Mouse (Mus musculus) 416B (cell line): Measurements from ENCODE around the gene Scn2b.
A peak's percentile ranks its signal among the peaks of the same experiment; 100 is the strongest.

Experiments used
- DNase-seq: peaks from one replicate; pipeline ENCODE4 v3.0.0; 2011; ENCODE audit warnings: low read depth

Scn2b gene

GRCm38 (mm10) chr9:45117741-45118431 is at the start of gene Scn2b:
Scn2b (plus strand) TSS chr9:45117782.
- no peak for DNase-seq

DNA sequence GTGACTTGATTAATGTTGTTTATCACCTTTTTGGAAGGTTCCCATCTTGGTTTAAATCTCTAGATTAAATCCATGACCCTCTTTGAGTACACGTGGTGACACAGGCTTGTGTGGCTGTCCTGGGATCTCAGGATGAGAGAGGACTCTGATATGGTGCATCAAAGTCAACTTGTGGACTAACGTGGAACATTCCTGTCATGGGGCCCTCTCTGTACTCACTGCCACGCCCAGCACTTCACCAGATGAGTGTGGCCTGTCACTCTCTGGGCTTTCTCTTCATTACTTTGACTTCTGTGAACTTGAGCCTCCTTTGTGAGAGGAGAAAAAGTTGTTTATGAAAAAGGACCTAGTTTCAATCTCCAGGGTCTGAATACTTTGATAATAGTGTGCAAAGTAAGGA is 45.8 kb upstream of the Scn2b start:
- no peak for DNase-seq

DNA sequence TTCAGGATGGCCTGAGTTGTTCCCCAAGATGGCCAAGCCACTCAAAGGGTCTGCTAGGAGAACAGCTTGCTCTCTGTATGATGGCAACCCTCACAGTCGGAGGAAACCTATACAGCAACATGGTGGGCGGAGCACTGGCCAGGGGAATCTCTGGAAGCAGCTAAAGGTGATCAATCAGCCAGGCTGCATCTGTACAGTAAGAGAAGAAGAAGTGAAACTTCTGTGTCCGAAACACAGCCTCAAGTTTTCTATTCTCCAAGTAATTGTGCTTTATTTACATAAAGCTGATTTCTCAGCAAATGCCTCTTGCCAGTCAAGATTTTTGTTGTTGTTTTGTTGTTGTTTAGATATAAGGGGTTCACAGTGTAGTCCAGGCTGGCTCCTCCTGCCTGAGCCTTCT is 39.7 kb upstream of the Scn2b start:
- no peak for DNase-seq

DNA sequence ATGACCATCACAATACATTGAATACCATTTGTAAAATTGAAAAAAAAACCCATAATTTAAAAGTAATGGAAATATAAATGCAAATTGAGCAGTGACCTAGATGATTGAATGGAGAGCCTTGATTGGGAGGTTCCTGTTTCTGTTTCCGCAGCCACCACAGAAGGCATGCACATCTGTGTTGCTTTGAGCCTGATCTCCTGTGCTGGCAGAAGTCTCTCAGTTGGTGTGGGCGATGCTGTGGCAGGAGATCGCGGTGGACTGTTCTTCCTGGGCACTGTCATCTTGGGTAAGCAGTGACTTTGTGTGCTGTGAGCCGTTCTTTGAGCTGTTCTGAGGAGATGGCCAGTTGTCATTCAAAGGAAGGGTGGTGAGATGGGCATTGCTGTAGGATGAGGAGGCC is 38.6 kb upstream of the Scn2b start, which contains the start of gene Jaml:
Gene Jaml, plus strand, starts transcription at position 173 of the 400 bp plus-strand sequence.
- no peak for DNase-seq

GRCm38 (mm10) chr9:45083132-45083531 is 34.5 kb upstream of the Scn2b start:
- no peak for DNase-seq

- no peak for DNase-seq
These were observed 33.0 kb upstream of the Scn2b start for GRCm38 (mm10) chr9:45084556-45084955.

DNA sequence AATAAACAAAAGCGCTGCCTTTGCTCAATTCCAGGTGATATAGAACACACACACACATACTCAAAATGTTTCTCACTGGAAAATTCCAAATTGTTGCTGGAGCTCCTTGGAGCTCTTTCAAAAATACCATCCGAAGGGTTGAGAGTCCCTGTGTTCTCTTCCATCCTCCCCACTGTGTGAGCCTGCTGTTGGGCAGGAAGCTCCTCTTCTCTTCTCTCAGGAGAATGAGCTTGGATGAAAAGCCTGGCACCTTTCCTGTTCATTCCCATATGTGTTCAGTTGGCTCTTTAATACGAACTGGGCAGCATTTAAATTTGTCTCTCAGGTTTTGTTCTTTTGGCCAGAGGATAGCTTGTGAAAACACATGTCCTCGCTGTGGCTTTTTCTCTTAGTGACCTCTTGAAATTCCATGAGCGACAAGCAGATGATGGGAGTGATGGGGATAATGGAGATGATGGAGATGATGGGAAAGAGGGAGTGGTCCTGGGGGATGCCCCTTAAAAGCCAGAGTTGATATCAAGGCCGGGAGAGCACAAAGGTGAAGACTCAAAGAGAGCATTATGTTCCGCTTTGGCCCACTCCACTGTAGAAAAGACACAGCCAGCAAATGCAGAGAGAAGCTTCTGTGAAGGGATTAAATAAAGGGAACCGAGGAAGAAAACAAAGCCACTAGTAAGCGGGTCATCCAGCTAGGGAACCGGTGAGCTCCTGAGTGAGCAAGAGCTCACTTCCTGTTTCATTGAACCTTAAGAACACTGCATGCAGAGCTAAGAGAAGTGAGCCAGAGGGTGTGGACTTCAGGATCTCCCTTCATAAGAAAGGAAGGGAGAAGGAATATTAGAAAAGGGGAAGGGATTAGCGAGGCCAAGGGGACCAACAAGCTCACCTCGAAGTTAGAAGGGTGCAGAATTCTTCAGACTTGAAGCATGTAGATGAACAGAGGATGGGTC is 31.6 kb upstream of the Scn2b start:
- DNase-seq = no peak

GRCm38 (mm10) chr9:45088040-45088439 is 29.5 kb upstream of the Scn2b start:
- DNase-seq = no peak

DNA sequence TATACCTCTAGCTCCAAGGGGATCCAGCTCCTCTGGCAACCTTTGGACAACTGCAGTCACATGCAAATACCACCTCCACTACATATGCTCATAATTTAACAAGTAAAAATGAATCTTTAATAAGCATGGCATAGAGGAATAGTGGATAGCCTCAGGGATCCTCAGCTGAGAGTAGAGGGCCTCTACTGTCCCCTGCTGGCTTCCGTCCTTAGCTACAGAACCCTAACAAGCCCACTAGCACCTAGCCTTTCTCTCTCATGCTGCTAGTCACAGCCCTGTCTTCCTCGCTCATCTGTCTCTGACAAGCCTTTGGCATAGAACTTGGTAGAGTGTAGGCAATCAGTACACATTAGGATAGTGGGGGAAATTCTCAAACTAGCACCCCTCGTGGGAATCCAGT is 26.8 kb upstream of the Scn2b start:
- DNase-seq = peak; percentile 4

DNA sequence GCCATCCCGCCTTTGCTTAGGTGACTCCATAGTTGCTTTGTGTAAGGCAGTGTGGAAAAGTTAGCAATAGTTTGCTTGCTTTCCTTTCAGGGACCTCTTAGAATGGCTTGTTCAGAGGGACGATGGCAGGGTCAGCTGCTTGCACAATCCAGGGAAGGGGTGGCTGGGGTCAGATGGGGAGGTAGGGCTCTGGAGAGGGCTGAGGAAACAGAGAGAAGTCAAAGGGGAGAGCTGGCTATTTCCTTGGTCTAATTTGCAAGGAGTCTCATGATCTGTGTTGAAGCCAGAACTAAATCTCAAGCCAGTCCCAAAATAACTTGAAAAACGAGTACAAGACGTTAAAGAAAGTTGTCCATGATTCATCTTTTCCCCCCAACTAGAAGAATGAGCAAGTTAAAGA is 24.9 kb upstream of the Scn2b start:
- peak; percentile 20 for DNase-seq

DNA sequence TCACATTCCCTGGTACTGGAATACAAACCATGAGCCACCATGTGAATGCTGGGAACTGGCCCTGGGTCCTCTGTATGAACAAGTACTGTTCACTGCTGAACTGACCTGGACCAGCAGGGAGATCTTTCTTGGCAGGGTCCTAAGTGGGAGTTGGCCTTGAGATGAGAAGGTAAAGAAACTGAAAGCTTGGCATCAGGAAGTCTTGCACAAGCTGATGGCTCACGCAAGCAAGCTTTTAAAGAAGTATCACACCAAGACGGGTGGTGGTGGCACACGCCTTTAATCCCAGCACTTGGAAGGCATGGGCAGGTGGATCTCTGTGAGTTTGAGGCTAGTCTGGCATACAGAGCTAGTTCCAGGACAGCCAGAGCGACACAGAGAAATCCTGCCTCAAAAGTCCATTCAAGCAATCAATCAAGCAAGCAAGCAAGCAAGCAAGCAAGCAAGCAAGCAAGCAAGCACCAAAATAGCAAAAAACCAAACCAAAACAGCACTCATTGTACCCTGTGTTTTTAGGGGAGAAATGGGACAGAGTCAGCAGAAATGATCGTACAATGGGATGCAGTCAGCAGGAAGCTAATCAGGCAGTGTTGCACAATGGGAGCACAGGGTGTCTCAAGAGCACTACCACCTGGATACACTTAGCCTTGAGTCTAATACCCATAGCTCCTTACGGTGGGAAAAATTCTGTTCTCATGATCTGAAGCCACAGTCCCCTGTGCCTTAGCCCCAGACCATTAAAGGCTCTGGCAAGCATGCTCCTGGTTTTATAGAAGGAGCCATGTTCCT is 22.2 kb upstream of the Scn2b start:
- peak; percentile 50 for DNase-seq

DNA sequence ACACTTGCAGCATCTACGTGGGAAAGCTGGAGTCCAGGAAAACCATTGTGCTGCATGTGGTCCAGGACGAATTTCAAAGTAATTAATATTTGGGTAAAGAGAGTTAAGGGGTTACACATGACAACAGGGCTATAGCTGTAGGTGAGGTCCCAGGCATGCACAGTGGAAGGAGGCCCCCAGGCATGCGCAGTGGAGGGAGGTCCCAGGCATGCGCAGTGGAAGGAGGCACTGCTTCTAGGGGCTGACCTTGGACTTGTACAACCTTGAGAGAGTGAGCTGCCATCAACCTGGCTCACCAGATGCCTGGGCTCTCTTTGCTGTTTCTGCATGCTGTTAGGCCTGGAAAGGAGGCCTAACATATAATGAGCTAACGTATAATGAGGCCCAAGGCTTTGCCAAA is 19.7 kb upstream of the Scn2b start:
- DNase-seq = no peak

DNA sequence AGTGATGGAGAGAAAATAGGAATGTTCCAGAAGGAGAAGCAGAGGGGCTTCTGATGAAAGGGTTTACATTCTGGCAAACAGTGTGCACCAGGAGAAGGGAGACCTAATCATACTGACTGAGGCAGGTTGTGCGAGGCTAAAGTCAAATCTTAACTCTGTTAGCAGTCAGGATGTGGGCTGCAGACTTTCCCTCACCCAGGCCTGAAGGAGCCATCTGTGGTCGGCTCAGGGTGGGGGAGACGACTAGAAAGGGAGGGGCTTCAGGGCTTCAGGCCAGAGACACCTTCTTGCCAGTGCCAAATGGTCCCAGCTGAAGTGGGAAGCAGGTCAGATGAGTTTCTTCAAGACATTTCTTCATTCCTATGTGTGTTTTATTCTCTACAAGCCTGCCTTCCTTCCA is 19.2 kb upstream of the Scn2b start:
- peak; percentile 14 for DNase-seq

- DNase-seq = no peak
These were observed 15.1 kb upstream of the Scn2b start for GRCm38 (mm10) chr9:45102528-45102927.

DNA sequence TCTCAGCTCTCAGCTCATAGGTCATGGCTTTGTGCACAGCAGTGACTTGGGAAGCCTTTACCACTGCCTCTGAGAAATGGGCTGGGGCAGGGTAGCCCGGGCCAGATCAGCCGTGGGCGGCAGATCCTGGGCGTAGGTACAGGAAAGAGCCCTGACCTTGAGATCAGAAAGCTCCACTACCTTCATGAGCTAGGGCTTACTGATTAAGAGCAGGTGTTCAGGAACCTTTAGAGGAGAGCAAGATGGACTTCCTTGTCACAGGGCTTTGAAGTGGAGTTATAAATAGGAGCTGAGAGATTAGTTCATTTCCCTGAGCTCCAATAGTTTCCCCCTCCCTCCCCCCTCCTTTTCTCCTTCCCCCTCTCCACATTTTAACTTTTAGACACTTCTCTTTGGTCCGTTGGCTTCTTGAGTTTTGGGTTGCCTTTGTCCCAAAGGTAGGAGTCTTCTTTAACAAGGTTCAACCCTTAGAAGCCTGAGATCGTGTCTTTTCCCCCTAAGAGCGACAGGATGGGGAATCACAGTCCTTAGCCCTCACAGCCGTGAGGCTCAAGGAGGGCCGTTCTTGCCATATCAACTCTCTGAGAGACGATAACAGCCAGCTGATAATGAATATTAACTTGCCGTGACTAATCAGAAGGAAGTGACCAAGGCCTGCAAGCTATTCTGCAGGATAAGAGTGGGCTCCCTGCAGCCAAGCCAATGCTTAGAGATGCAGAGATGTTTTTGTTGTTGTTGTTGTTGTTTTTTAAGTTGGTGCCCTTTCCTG is 14.2 kb upstream of the Scn2b start:
- DNase-seq = no peak

DNA sequence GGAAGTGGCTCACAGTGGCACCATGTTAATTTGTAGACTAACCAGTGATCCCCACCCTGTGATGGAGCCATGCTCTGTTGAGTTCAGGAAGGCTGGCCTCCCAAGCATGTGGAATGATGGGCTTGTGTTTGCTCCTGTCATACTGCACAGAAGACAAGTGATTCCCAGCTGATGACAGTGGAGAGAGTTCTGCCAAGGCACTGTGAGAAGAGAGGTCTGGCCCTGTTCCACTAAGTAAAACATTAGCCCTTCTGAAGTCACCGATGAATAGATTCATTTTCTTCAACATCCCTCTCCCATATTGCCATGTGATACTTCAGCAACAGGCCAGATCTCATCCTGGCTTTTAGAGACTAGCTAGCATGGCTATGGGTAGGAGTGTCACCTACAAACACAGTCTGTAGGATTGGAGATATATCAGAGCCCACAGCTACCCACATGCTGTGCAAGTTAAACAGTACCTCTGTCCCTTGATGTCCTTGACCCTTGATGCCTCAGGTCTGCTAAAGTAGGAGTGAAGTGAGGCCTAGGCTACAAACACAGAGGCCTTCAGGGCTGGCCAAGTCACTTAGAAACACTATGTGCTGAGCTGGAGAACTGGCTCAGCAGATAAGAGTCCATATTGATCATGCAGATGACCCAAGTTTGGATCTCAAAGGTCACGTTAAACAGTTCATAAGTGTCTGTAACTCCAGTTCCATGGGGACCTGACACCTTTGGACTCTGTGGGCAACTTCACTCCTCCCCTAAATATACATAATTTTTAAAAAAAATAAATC is 11.8 kb upstream of the Scn2b start:
- DNase-seq = no peak

GRCm38 (mm10) chr9:45115706-45116105 is 1.9 kb upstream of the Scn2b start:
- no peak for DNase-seq

- no peak for DNase-seq
These were observed 763 bp upstream of the Scn2b start for GRCm38 (mm10) chr9:45116819-45117218.

- no peak for DNase-seq
These were observed 970 bp downstream of the Scn2b start for GRCm38 (mm10) chr9:45118552-45118951.

DNA sequence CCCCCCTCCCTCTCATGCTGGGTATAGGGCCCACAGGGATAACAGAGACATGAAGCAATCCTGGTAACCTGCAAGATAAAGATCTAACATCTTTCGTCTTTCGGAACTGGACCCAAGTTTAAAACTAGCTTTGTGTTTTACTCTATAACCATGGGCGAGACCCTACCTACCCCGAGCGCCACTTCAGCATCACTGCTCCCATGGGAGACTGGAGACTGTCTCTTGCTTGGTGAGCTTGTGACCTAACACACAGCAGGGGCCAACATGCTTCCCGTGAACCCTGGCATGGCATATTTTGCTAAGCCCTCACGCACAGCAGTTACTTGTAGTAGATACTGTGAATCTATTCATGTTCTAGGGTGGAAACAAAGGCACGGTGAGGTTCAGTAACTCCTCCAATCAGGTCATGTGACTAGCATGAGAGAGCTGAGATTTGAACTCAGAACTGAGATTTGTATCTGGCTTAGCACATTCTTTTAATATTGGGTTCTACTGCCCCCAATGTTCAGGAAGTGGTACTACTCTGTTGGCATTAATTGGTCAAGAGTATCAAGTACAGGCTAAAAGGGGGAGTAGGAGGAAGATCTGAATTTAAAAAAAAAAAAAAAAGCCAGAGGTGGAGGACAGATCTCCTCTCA is 1.9 kb downstream of the Scn2b start:
- peak; percentile 24 for DNase-seq
